In the genomic region with DNA sequence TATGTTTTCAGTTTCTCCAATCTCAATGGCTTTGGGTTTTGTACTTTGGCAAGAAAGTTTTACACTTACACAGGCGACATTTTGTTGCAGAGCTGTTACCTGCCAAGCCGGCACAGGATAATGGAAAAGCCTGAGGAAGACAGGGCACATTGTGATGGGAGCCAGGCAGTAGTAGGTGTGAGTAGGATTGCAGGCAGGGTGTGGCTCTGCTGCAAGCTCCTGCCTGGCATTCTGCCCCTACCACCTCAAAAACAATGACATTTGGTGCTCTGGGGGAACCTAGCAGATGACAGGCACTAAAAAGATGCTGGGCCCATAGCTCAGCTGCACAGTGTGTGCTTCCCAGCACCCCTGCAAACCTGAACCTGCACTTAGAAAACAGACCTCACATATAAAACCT, we compare ENCODE assay signal across 34 mouse cellular contexts. TPM values are rescaled to one million over a fixed set of nuclear protein-coding genes. Genes with fewer than 3 reads are reported as not detected.
DNase-seq lines count a peak whose midpoint lies in the region; ATAC-seq lines count a peak whose summit lies in the region.
"Had no signal": no experiment of that assay in that cellular context is flagged by ENCODE, and none has a peak within 500 bp of the region (broad histone marks: within the 10 kb centered on the region; RNA-seq: fewer than 3 reads in every experiment).

No protein-coding gene starts in this region.

- no peak overlapping the region for H3K4me2 ChIP-seq in forebrain, embryonic 15.5 days (replicated peaks)
- H3K4me2 ChIP-seq in forebrain, embryonic 13.5 days: no peak overlapping the region
- H3K4me2 ChIP-seq: forebrain, embryonic 12.5 days; hindbrain, embryonic 15.5 days; limb, embryonic 15.5 days; liver, embryonic 13.5 days; midbrain, embryonic 12.5 days; neural tube, embryonic 13.5 days had no signal

- 0 out of 2 replicates have a peak overlapping the region, but pooled peaks have one; percentile 29 for H3K27ac ChIP-seq in forebrain, embryonic 15.5 days (replicated peaks)
- no peak overlapping the region for H3K27ac ChIP-seq in forebrain, embryonic 13.5 days
- H3K27ac ChIP-seq: forebrain, embryonic 12.5 days; hindbrain, embryonic 10.5 days; hindbrain, embryonic 15.5 days; limb, embryonic 10.5 days; limb, embryonic 15.5 days; liver, embryonic 13.5 days; midbrain, embryonic 12.5 days; neural tube, embryonic 13.5 days; stomach, postnatal 0 days had no signal

- peaks cover 51% of the 10 kb centered on the region for H3K36me3 ChIP-seq in forebrain, embryonic 15.5 days
- peaks cover 85% of the 10 kb centered on the region for H3K36me3 ChIP-seq in forebrain, embryonic 13.5 days (ENCODE audit: poor library complexity, severe bottlenecking)

- peak; percentile 31 for DNase-seq in cerebellum, adult 11-12 months
- DNase-seq in left cerebral cortex, adult 18-20 months (ENCODE audit: low spot score in 2 of 2): peak; percentile 22 to 39
- DNase-seq in left cerebral cortex, adult 11 months (ENCODE audit: low spot score): no peak
- peak; percentile 78 for DNase-seq in brain, adult 2 months (ENCODE audit: low read depth, low spot score)
- no peak for DNase-seq in gastrocnemius, postnatal 25 days
- DNase-seq: adrenal gland, adult 2 months; adrenal gland, postnatal 36 days; gastrocnemius, postnatal 10 days; heart, postnatal 14 days; kidney, adult 11 months; kidney, postnatal 14 days; layer of hippocampus, postnatal 36 days; liver, embryonic 13.5 days; lung, adult 18-20 months; lung, postnatal 4 days; right cerebral cortex, postnatal 4 days; thymus, adult 2 months; thymus, postnatal 36 days had no signal

- 92% methylated on average over 2 of the region's 2 CpGs for WGBS in forebrain, embryonic 15.5 days
- WGBS in forebrain, embryonic 13.5 days: 84% methylated on average over 2 of the region's 2 CpGs

- H3K4me3 ChIP-seq in forebrain, embryonic 15.5 days: no peak overlapping the region
- H3K4me3 ChIP-seq in forebrain, embryonic 13.5 days: no peak overlapping the region
- H3K4me3 ChIP-seq: forebrain, embryonic 12.5 days; hindbrain, embryonic 10.5 days; hindbrain, embryonic 15.5 days; limb, embryonic 10.5 days; limb, embryonic 15.5 days; liver, embryonic 13.5 days; megakaryocyte, embryonic 14.5 days; midbrain, embryonic 12.5 days; neural tube, embryonic 13.5 days had no signal

- no peaks in the 10 kb centered on the region for H3K4me1 ChIP-seq in forebrain, embryonic 15.5 days
- H3K4me1 ChIP-seq in forebrain, embryonic 13.5 days: no peaks in the 10 kb centered on the region
- H3K4me1 ChIP-seq: forebrain, embryonic 12.5 days; hindbrain, embryonic 10.5 days; hindbrain, embryonic 15.5 days; limb, embryonic 10.5 days; limb, embryonic 15.5 days; midbrain, embryonic 12.5 days; neural tube, embryonic 13.5 days had no signal

- H3K9ac ChIP-seq in forebrain, embryonic 15.5 days (replicated peaks): no peak overlapping the region
- no peak overlapping the region for H3K9ac ChIP-seq in forebrain, embryonic 13.5 days
- H3K9ac ChIP-seq: forebrain, embryonic 12.5 days; hindbrain, embryonic 15.5 days; limb, embryonic 15.5 days; liver, embryonic 13.5 days; midbrain, embryonic 12.5 days; neural tube, embryonic 13.5 days had no signal

- H3K9me3 ChIP-seq in forebrain, embryonic 15.5 days: no peaks in the 10 kb centered on the region
- H3K9me3 ChIP-seq in forebrain, embryonic 13.5 days (replicated peaks): no peaks in the 10 kb centered on the region
- H3K9me3 ChIP-seq: forebrain, embryonic 12.5 days; hindbrain, embryonic 10.5 days; hindbrain, embryonic 15.5 days; limb, embryonic 10.5 days; limb, embryonic 15.5 days; liver, embryonic 13.5 days; megakaryocyte, embryonic 14.5 days; midbrain, embryonic 12.5 days; neural tube, embryonic 13.5 days had no signal

- H3K27me3 ChIP-seq in forebrain, embryonic 15.5 days: no peaks in the 10 kb centered on the region
- no peaks in the 10 kb centered on the region for H3K27me3 ChIP-seq in forebrain, embryonic 13.5 days
- H3K27me3 ChIP-seq: CH12.LX; forebrain, embryonic 12.5 days; hindbrain, embryonic 15.5 days; limb, embryonic 15.5 days; liver, embryonic 13.5 days; megakaryocyte, embryonic 14.5 days; midbrain, embryonic 12.5 days; neural tube, embryonic 13.5 days had no signal

- no peak for ATAC-seq in cerebellum, adult (ENCODE audit: insufficient number of reproducible peaks, low FRiP score, low TSS enrichment)
- ATAC-seq in forebrain, embryonic 15.5 days (replicated peaks): no peak
- no peak for ATAC-seq in forebrain, embryonic 13.5 days
- ATAC-seq: activated CD4-positive, CD25-positive, alpha-beta regulatory T cell, adult 4 months; inflammation-experienced regulatory T-cells, adult 6 months; lung, postnatal 0 days had no signal

RNA-seq across cellular contexts. Expression of a gene that starts 54.3 kb away (rescaled TPM):
- 62.0 and 67.1 TPM in 2 replicates for polyA plus RNA-seq in forebrain, embryonic 15.5 days (2015; fragmentation: Nextera tagmentation; extraction: Ambion mirVana)
- 73.2 and 74.6 TPM in 2 replicates for polyA plus RNA-seq in forebrain, embryonic 13.5 days (2015; fragmentation: Nextera tagmentation; extraction: Ambion mirVana)
- 10 to 100 TPM; 85.2 to 88.4 TPM for total RNA-seq in left cerebral cortex, adult 18-20 months (2021)
- total RNA-seq in gastrocnemius, postnatal 25 days (2021): 100 to 1,000 TPM; 105 to 110 TPM

Comparison
In these comparisons a context has a peak if more than half of its experiments do, and no peak if none do; other contexts are left out.
1. DNase-seq: peak in cerebellum, adult 11-12 months (single experiment), left cerebral cortex, adult 18-20 months (2 of 2) and brain, adult 2 months (single experiment); none in left cerebral cortex, adult 11 months (single experiment) and gastrocnemius, postnatal 25 days (single experiment).